Mouse (Mus musculus) c-Kit-positive CD71-positive TER-119-negative erythroid progenitor cells, embryonic 14.5 days (primary cell): Measurements from ENCODE around the gene Tango6.

ENCODE experiments used
- DNase-seq: peaks from one replicate; pipeline ENCODE4 v3.0.0-alpha.2; 2013; ENCODE audit warnings: low read depth

Gene Tango6

GRCm38 (mm10) chr8:106700131-106700530 is 17.3 kb downstream of the Tango6 start:
- no peak for DNase-seq

- DNase-seq, result no peak
These were observed 18.5 kb downstream of the Tango6 start for GRCm38 (mm10) chr8:106701360-106701759.

- DNase-seq, result no peak
These were observed 21.5 kb downstream of the Tango6 start for GRCm38 (mm10) chr8:106704199-106704900.

GRCm38 (mm10) chr8:106704901-106705321 is 22.0 kb downstream of the Tango6 start:
- DNase-seq, result no peak

- no peak for DNase-seq
These were observed 23.3 kb downstream of the Tango6 start for GRCm38 (mm10) chr8:106706194-106706593.

GRCm38 (mm10) chr8:106710002-106710401 is 27.1 kb downstream of the Tango6 start:
- DNase-seq, result no peak

GRCm38 (mm10) chr8:106712487-106712886 is 29.6 kb downstream of the Tango6 start:
- no peak for DNase-seq

- DNase-seq, result no peak
These were observed 31.4 kb downstream of the Tango6 start for GRCm38 (mm10) chr8:106714297-106714696.

GRCm38 (mm10) chr8:106718091-106718500 is 35.2 kb downstream of the Tango6 start:
- peak; percentile 42 for DNase-seq

GRCm38 (mm10) chr8:106720921-106721320 is 38.1 kb downstream of the Tango6 start:
- DNase-seq, result no peak

- DNase-seq, result no peak
These were observed 39.6 kb downstream of the Tango6 start for GRCm38 (mm10) chr8:106722453-106722852.

GRCm38 (mm10) chr8:106723921-106724320 is 41.1 kb downstream of the Tango6 start:
- DNase-seq, result no peak

- no peak for DNase-seq
These were observed 43.7 kb downstream of the Tango6 start for GRCm38 (mm10) chr8:106726551-106726950.

- DNase-seq, result no peak
These were observed 44.5 kb downstream of the Tango6 start for GRCm38 (mm10) chr8:106727241-106727835.

- no peak for DNase-seq
These were observed 45.0 kb downstream of the Tango6 start for GRCm38 (mm10) chr8:106727889-106728288.

GRCm38 (mm10) chr8:106732921-106733320 is 50.1 kb downstream of the Tango6 start:
- no peak for DNase-seq

- no peak for DNase-seq
These were observed 50.8 kb downstream of the Tango6 start for GRCm38 (mm10) chr8:106733703-106734102.

- no peak for DNase-seq
These were observed 51.4 kb downstream of the Tango6 start for GRCm38 (mm10) chr8:106734222-106734621.

- no peak for DNase-seq
These were observed 54.2 kb downstream of the Tango6 start for GRCm38 (mm10) chr8:106736861-106737662.

GRCm38 (mm10) chr8:106737846-106738245 is 55.0 kb downstream of the Tango6 start:
- no peak for DNase-seq

- DNase-seq, result no peak
These were observed 59.5 kb downstream of the Tango6 start for GRCm38 (mm10) chr8:106742321-106742720.

- no peak for DNase-seq
These were observed 60.5 kb downstream of the Tango6 start for GRCm38 (mm10) chr8:106743361-106743760.

- no peak for DNase-seq
These were observed 70.6 kb downstream of the Tango6 start for GRCm38 (mm10) chr8:106753436-106753835.
